Mouse (Mus musculus) WW6 (cell line): ENCODE measurements around the gene Prelid1.

Experiments used
- DNase-seq: peaks from one replicate; pipeline ENCODE4 v3.0.0-alpha.2; 2013; ENCODE audit warnings: low read depth, low spot score

Prelid1 gene

DNA sequence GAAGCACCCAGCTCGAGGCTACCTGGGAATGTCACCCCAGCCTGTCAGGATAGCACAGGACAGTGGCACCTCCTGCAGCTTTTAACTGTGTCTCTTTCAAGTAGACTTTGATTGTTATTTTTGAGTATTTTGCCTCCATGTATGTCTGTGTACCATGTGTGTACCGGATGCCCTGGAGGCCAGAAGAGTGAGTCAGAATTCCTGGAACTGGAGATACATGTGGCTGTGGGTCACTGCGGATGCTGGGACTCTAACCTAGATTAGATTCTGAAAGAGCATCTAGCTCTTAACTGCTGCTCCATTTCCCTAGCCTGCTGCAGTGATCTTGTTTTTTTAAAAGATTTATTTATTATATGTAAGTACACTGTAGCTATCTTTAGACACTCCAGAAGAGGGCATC is 12.0 kb downstream of the Prelid1 start:
- no peak for DNase-seq

DNA sequence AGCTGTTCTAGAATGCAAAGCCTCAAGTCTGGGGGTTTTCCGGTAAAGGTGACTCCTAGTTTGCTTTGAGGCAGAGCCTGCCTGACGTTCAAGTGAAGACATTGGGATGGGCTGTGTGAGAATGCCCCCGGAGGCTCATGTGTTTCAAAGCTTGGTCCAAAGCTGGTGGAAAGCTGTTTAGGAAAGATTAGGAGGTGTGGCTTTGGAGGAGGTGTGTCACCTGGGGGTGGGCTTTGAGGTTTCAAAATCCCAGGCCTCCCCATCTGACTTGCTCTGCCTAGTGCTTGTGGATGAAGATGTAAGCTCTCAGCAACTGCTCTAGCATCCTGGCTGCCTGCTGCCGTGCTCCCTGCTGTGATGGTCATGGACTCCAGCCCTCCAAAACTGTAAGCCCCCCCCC is 15.4 kb downstream of the Prelid1 start:
- DNase-seq: no peak

DNA sequence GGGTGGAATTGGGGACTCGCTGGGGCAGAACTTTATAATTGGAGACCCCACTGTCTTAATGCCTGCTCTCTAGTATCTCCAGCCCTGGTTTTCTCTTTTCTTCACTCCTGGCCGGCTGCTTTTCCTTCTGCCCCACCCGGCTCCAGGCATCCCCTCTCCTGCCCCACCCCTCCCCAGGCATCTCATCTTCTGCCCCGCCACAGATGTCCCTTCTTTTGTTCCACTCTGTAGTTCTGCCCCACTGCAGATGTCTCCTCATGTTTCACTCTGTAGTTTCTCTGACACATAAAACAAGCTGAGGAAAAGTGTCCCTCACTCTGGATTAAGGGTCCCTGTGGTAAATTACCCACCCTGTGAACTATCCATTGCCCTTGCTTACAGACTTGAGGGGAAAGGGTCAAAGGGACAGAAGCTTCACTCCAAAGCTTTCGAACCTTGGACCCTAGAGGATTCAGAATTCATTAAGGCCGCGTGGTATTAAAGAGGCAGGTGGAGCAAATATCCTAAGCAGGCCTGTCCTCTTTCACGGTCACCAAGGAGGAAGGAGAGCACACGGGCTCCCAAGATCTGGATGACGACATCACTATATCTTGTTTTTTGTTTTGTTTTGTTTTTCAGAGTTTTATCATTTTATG is 17.2 kb downstream of the Prelid1 start:
- DNase-seq: no peak

DNA sequence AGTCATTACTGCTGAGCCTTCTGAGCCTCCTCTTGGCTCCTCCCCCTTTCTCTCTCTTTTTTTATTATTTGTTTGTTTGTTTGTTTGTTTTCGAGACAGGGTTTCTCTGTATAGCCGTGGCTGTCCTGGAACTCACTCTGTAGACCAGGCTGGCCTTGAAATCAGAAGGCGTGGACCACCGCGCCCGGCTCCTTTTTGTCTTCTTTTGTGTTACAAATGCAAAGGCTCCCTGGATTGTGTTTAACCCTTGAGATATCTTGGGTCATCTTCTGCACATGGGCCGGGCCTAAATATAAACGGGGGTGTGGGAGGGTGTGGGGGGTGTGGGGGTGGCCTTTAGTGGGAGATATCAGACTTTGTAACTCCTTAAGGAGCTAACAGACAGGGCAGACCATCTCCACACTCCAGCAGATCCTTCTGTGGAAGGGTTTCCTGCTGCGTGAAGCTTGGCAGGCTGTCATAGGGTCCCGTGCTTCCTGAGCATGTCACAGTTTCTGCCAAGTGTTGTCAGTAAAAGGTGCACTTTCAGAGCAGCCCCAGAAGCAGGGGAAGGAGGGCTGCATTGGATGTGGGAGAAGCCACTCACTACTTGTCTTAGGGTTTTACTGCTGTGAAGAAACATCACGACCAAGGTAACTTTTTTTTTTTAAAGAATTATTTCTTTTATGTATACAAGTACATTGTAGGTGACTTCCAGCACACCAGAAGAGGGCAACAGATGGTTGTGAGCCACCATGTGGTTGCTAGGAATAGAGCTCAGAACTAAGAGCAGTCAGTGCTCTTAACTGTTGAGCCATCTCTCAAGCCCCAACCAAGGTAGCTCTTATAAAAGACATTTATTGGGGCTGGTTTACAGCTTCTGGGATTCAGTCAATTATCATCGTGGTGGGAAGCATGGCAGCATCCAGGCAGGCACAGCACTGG is 18.1 kb downstream of the Prelid1 start:
- no peak for DNase-seq

DNA sequence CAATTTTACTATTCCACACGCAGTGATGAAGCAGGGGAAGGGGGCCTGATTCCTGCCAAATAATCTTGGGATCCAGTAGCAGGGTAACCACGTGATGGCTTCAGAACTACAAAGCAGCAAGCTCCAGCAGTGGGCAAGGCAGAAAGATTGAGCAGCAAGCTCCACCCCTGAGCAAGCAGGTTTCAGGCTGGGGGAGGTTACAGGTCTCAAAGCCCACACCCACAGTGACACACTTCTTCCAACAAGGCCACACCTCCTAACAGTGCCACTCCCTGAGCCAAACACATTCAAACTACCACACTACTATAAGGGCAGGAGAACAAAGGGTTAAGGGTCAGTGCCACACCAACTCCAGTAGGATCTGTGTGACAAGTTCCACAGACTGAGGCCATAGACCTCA is 19.0 kb downstream of the Prelid1 start:
- no peak for DNase-seq

DNA sequence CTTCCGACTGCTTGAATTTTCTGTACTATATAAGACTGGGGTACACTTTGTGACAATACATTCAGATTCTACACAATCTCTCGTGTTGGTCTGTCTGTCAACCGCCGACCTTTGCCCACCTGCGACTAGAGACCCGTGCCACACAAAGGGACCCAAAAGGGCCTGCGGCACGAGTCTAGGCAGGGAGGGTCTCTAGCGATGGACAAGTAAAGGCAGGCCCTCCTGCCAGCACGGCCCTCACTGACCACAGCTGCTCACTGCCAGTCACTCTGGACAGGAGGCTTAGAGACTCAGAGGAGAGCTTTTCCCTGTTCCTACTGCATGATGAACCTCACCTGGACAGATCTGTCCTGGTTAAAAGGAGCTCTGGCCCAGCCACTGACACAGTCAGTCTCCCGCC is 22.2 kb downstream of the Prelid1 start:
- DNase-seq: no peak

DNA sequence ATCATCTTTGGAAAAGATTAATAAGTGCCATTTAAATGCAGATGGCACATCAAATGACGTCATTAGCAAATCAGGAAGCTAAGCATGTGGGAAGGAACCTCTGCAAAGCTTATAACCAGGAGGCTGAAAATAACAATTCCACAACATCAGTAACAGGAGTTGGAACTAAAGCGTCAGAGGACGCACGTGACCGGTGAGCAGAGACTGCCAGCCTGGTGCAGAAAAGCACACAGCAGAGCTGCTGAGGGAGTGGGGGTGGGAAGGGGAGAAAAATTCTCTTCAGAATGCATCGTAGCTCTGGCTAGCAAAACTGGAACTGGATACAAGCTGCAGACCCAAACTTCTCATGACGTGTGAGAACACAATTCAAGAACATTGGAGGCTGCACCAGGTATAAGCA is 24.0 kb downstream of the Prelid1 start:
- DNase-seq: no peak

DNA sequence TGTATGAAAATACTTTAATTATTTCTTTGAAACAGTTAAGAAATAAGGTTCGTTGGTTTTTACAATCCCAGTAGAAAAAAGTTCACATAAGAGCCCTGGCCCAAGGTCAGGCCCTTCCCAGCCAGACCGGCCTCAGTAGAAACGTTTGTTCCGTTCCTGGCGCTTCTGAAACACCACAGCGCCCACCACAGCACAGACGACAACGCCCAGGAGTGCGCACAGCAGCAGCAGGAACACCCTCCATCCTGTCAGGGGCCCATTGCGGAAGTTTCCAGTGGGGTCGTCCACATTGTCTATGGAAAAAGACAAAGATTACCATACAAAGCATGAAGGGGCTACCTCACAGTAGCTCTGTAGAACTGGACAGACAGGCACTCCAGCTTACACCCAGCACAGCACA is 26.4 kb downstream of the Prelid1 start:
- DNase-seq: no peak

DNA sequence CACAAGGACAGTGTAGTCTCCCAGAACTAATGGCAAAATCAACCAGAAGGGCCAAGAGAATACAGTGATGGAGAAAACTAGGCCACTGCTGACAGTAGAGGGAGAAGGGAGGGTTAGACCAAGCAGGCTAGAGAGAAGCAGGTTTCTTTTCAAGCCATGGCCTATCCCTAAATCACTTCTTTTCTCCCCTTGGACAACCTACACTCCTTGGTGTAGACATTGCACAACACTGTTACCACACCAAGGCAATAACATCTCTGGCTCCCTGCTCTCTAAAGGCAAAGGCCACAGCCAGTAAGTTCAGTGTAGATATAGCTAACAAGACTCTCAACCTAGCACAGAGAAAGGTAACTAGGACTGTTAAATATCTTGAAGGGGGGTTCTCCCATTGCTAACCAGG is 40.8 kb downstream of the Prelid1 start:
- no peak for DNase-seq

DNA sequence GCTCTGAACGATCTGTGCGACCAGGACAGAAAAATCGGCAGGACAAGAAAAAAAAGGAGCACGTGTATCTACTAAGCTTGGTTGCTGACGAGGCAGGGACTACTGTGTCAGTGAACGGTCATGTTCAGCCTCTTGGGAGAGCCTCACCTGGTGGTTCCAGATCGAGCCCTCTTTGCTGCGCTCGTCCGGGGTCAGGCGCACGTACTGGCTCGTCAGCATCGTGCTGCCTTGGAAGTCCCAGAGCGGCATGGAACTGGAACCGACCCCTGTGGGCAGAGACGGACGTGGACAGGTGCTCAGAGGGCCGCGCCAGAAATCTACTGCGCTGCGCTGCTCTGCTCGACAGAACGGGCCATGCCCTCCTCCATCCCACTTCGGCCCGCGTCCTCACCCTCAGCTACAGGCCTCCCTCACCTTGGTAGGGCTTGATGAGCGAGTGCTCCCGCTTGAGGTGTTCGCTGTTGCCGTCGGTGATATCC is 41.7 kb downstream of the Prelid1 start:
- DNase-seq: no peak

DNA sequence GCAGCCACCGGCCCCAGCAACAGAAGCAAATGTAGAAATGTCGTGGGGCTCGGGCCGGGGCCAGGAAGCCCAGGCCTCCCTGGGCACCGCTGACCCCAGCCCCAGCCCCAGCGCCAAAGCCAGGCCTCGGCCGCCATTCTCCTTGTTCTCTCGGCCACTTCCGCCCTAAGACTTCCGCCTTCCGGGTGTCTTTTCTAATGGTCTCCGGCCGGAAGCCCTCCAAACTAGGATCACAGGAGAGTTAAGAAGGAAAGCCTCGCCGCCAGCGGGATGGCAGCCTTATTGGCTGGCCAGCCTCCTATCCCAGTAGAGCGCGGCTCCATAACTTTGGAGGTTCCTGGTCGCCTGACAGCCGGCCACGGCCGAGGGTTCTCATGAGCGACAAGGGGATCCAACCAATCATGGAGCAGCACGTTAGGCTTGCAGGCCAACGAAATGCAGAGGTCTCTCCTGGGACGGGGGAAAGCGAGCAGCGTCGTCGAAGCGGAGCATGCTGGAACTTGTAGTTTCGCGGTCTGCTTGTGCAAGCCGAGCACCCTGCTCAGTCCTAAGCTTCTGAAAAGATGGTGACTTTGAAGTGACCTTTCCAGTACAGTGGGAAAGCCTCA is 42.3 kb downstream of the Prelid1 start, which contains the start of gene Lman2:
Gene Lman2 (minus strand): TSS at position 331 of the 608 bp plus-strand sequence.
- peak; percentile 94 for DNase-seq

DNA sequence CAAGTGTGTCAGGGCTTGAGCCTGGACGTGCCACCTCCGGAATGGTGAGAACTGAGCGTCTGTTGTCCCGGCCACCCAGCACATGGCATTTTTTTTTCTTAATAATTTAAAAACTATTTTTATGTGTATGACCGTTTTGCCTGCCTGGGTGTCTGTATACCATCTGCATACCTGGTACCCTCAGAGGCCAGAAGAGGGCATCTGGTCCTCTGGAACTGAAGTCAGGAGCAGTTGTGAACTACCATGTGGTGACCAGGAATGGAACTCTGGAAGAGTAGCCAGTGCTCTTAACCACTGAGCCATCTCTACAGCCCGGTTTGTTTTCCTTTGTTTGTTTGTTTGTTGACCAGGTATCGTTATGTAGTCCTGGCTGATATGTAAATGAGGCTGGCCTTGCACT is 48.1 kb downstream of the Prelid1 start:
- DNase-seq: no peak

DNA sequence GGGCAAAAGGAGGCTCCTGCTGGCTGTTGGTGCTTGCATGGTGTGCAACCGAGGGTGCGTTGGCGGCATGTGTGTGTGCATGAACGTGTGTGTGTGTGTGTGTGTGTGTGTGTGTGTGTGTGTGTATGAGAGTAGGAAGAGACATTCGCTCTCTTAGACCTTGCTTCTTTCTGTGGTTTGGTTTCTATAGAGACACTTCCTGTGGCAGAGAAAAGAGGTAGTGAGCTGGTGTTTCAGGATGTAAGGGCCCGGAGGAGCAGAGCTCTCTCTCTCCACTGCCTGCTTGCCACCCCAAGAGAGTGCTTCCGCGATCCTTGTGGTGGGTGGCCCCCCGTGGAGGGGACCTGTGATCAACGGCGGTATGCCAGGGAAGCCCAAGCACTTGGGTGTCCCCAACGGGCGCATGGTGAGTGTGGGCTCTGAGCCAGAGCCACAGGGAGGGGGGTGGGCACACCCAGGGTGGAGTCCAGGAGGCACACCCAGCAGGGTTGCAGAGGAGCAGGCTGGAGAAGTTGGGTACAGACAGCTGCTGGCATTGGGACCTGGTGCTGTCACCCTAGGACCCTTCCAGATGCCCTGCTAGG is 49.3 kb downstream of the Prelid1 start, which contains the start of gene Rgs14:
Gene Rgs14 (plus strand): TSS at position 202 of the 584 bp plus-strand sequence.
- DNase-seq: no peak

DNA sequence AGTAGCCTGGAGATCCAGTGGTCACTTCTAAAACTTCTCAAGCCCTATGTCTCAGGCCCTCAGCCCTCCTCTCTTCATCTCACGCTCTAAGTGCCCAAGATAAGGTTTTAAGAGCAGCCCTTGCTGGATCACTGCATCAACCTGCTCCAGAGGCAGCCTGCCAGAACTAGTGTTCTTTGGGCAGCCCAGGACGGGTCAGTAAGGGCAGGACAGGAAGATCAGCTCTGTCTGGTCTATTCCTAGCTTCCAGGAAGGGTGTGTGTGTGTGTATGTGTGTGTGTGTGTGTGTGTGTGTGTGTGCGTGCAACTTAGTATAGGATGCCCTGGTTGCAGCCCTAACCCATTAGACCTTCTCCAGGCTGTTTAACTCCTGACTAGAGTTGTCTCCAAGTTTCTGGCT is 49.9 kb downstream of the Prelid1 start:
- no peak for DNase-seq

DNA sequence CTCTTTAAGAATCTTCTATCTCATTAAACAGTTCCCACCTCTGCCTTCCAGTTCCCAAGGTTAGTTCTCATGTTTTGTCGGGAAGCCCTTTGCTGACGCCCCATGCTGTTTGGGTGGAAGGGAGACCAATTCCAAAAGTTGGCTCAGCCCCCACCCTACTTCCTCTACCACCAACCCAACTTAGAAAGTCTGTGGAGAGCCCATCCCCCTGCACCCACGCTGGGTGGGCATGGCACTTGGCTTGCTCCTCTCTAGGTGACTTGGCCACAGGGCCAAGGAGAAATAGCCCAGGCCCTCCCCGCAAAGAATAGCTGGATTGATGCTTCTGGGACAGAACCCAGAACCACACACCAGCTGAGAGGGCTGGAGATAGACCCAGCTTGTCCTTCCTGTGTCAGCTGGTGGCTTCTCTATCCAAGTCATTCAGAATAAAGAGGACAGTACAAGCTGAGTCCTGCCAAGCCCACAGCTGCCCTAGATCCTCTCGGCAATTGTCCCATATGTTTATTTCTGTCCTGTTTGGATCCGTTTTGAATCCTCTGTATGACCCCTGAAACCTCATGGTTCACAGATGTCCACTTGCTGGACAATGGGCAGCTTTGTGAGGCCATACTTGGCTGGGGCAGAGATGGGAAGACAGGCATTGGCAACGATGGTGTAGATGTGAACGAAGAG is 50.8 kb downstream of the Prelid1 start:
- DNase-seq: no peak

DNA sequence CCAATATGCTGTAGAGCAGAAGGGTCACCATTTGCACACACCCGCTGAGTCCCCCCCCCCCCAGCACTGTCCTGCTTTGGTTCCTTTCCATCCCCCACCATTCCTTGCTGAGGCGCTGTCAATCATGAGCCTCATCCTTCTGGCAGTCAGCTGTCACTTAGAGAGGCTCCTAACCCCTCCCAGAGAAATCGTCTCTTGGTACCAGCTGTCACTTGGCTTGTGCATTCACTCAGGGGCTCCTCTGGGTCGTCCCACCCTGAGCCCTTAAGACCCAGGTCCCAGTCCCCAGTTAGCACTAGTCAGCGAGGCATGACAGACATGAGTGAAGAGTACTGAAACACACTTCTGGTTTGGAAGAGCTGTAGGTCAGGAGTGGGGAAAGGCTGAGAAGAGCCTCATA is 51.4 kb downstream of the Prelid1 start:
- DNase-seq: no peak

DNA sequence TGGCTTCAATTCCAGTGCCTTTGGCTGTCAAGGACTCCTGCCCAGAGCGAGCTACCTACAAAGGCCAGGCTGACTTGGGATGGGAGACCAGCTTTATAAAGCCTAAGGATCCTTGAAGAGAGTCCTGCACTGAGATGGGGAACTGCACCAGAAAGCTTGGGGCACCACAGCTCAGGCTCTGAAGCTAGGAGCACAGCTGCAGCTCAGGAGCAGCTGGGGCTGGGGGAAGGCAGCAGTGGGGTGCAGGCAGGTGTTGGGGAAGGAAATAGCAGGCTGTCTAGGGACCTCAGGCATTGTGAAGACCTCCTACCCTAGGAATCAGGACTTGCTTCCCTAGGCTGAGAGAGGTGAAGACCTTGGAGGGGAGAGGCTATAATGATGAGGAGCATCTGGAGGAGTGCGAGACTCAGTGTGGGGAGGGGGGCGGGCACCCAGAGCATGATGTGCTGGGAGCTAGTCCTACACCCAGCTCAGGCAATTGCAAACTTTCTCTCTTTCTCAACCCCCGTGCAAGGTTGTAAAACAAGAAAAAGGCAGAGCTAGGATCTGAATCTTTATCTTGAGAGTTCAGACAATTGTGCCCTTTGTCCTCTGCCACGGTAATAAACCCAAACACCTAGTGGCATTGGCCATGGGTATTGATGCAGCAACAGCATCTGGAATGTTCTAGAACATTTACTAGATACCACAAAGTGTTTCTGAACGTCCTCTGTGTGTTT is 54.1 kb downstream of the Prelid1 start:
- DNase-seq: no peak
